Mouse (Mus musculus): ENCODE data around the gene Cd70.

Gene Cd70

DNA sequence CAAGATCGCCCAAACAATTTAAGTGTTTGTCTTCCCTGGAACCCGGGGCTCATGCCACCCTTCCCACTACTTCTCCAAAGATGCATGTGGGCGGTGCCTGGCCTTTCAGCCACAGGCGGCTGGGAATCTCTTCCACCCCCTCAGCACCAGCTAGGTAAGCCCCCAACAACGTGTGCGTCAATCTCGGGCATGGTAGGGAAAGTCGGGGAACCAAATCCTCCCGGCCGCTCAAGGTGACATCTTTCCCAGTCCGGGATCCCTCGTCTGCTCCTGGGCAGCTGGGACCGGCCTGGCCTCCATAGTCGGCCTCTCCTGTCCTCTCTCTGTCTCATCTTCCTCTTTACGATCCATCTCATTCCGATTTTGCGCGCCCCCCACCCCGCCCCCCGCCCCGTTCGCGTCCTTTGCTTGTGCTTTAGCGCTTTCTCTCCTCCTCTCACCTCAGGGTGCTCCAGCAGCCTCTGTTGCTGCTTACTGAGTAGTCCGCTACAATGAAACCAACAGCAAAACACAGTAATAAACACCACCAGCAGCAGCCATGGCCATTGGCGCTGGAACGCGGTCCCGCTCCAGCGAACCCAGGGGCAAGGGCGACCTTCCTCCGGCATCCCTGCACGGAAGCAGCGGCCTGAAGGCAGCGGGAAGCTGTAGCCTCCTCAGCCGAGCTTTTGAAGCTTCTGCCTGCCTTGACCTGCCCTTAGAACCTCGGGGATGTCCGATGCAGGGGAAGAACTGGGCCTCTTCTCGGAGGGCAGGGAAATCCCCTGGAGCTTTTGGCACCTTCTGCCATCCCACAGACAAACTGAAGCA, at the start of gene Cd70:
Gene Cd70, minus strand, starts transcription at position 784 of the 810 bp plus-strand sequence.
- no peak for DNase-seq

DNA sequence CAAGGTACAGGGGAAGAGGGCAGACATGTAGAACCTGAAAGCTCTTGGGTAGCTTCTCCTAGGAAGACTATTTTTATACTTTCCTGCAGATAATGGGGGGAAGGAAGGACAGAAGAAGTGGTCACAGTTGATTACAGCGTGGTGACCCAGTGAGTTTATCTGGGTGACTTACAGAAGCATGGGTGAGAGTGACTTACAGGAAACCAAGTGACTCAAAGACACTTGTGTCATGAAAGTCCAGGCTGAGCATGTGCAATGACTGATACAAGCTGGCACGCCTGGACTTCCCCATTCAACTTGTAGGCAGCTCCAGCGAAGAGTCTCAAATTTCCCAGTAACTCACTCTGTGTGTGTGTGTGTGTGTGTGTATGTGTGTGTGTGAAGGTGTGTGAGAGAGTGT, 48.7 kb upstream of the Cd70 start:
- peak; percentile 44 for DNase-seq

DNA sequence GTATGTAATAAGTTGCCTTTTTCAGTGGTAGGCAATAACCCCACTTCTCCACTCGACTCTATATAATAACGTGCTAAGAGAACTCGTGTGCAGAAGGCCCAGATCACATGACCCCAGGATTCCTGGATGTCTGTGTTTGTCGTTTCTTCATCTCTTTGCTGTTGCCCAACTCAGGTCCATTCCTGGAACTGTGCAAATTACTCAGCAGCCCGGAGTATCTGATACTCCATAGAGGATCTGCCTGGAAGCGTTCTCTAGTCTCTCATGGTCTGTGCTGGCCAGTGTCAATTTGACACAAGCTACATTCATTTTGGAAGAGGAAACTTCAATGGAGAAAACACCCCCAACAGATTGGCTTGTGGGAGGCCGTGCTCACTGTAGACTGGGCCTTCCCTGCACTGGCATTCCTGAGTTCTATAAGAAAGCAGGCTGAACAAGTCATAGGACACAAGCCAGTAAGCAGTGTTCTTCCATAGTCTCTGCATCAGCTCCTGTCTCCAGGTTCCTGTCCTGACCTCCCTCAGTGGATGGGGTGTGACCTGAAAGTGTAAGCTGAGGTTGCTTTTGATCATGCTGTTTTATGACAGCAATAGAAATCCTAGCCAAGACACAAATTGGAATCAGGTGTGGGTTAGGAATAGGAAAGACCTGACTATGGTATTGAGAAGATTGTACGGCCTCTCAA, 45.9 kb upstream of the Cd70 start:
- DNase-seq: no peak

DNA sequence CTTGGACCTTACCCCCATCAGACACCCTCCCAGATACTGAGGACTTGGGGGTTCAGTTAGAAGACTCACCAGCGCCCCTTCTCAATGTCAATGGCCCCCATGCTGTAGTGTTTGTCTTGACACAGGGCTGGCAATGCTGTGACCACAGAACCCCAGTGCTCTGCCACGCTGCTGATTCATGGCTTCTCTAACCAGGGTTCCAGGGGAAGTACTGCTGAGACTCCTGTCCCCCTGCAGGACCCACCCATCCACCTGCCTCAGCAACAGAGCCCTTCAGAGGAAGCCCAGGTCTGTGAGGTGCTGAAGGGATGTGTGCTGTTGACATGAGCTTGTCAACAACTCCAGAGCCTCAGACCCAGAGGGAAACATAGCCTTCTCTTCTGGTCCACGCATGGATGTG, 45.2 kb upstream of the Cd70 start:
- DNase-seq: no peak

DNA sequence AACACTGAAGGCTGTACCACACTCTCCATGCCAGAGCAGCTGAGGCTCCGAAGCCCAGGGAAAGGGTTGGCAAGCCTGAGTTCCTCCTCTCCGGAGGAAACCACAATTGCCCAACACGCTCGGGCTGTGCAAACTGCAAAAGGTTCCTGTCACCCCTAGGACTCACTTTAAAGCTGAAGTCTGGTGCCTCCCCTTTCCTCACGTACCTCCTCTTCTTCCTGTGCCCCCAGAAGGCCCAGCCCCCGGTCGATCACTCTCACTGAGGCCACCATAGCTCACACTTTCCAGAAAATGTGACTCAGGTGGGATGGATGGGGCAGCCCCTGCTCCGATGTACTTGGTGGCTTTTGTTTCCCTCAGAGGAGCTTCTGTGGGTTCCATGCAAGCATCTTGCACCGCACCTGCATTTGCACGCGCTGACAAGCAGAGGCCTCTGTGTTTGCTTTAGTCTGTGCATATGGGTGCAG, 44.5 kb upstream of the Cd70 start, which contains the start of gene Tnfsf14:
Gene Tnfsf14, minus strand, starts transcription at position 137 of the 467 bp plus-strand sequence.
- peak; percentile 55 for DNase-seq

DNA sequence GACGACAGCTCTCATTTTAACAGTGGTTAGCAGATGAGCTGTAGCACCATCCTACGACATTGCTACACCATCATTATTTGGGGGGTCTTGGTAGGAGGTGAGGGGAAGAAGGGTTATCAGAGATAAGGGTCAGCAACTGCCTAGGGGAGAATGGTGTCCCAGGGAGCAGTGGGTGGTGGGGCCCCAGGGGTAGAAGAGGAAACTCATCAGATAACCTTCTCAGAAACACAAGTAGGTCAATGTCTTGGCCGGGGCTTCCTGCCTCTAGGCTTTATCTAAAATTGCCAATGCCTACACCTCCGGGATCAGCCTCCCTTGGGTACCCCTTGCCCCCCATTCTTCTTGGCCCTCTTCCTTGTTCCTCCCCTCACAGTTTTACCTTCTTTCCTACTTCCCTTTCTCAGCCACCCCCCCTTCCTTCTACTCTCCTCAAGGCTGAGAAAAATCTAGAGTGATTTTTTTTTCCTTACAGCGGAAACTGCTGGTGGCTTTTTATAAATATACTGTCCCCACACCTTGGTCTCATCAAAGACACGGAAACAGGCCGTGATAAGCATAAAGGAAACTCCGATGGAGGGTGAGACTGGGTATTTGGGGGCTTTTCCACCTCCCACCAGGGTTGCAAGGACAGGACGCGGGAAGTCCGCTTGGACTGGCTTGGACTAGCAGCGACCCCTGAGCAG, 39.1 kb upstream of the Cd70 start:
- no peak for DNase-seq

DNA sequence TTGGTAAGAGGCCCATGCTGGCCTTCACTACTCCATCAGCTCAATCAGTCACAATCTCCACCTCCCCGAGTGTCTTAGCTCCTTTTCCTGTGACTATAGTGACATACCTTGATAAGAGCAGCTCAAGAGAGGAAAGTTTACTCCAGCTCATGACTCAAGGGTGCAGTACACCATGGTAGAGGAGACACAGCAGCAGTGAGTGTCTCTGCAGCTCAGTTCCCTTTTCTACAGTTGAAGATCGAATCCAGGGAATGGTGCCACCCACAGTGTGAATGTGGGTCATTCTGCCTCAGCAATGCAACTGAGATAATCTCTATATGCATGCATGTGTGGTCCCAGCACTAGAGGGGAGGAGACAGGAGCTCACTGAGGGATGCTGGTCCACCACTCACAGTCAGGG, 36.1 kb upstream of the Cd70 start:
- DNase-seq: no peak

DNA sequence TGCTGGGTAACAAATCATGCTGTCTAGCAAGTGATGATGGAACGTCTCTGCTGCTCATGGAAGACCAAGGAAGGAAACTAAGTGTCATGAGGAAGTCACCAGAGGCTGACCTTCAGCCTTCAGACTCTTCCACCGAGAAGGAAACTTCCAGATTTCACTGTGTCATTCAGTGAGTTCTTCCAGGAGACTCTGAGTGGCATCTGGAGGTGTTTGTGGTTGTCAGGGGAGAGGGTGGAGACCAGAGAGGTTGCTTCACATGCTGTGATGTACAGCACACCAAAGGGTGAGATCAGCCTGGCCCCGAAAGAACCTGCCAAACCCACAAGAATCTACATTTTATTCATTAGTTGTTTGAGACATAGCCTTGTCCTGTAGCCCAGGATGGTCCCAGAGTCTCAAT, 33.3 kb upstream of the Cd70 start:
- DNase-seq: no peak

DNA sequence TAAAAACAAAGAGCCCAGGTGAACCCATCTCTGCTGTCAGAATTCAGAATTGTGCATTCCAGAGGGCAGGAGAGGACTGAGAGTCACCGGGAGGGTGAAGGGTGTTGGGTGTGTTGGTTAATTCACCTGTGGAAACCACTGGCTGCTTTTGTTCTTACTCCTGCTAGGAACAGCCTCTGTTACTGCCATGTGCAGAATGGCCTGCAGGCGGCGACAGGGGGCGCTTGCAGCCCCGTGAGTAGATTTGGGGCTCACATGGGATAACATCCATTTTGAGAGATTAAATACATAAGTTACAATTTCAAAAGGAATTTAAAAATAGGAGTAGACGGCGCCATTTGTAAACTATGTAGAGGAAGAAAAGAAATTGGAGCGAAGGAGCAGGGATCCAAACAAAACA, 30.8 kb upstream of the Cd70 start:
- DNase-seq: peak; percentile 57

DNA sequence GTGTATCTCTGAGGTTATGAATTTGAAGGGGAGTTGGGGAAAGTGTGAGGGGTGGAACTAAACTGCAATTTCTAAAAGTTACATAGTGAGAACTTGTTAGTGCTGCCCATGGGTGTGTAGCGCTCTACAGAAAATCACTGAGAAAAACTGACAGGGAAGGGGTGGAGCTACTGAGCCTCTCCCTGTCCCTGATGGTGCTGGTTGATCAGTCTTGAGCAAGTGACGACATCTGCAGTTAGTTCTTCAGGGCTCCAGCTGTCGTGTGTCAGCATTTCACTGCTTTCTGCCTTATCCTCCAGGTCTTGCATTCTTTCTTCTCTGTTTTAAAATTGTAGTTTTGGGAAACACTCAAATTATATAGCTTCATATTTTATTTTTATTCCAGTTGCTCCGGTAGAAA, 23.8 kb upstream of the Cd70 start:
- DNase-seq: peak; percentile 3

DNA sequence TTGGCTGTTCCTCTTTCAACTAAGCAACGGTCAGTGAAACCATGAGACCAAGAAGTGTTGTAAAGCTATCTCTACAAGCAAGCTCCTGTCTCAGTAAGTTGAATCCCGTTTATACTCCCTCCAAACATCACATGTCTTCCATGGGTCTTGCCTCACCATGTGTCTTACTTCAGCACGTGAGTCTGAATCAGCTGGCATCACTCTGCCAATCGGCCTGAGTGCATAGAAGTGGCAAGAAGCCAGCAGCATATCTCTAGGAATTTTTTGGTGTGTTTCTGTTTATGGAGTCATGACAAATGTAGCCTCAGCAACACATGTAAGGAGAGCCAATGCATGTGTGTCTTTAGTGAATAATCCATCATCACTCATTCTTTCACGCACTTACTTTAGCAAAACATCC, 22.8 kb upstream of the Cd70 start:
- DNase-seq: no peak

DNA sequence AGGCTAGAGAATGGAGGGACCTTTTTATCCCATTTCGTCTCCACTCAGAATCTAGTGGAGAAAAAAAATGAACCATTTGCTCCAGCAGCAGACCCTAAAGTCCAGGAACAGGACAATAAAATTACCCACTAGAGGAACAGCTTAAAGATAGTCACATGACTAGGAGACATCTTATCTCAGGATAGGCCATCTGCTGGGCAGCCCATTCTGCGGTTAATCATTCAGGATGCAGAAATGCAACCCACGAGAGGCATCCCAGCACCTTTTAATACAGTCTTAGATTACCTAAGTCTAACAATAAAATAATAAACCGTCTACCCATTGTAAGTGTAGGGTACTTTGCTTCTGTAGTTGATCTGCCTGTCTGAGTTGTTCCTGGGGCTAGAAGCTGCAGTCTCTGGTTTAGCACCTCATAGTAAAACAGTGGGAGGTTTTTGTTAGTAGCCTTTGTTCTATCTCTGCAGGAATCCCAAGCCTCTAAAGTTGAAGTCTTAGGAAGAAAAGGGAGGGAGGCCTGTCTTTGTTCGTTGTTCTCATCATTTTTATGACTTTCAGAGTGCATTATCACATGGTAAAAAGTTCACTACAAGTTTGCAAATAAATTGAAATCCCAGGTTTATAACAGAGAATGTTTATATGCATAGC, 21.2 kb upstream of the Cd70 start:
- DNase-seq: no peak

DNA sequence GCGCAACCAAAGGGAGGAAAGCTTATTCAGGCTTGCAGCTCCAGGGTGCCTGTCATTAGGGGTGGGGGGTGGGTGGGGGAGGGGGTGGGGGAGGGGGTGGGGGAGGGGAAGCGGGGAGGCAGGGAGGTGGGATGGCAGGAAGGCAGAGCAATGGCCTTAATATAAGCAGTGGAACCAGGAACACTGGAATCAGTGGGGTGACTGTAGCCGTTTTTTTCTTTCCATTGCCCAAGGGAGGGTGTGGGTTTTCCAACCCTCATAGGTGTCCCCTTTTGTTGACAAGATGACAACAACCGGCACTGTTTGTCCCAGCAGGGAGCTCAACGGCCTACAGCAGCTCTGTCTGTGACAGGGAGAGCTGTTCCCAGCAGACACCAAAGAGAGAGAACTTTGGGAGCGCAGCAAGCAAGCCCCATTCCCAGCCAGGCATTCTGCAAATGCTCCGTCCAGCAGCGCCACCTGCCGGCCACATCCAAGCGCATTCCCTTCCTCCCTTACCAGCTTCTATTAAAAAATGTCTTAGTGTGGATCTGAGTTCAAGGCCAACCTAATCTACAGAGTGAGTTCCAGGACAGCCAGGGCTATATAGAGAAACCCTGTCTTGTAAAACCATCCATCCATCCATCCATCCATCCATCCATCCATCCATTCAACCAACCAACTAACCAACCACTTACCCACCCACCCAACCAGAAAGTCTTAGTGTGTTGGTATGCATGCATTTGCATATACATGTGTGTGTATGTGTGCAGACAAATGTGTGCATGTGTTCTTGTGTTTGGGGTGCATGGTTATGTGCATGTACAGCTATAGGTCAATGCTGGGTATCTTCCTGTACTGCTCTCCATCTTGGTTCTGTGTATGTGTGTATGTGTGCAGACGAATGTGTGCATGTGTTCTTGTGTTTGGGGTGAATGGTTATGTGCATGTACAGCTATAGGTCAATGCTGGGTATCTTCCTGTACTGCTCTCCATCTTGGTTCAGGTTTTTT, 17.5 kb upstream of the Cd70 start:
- peak; percentile 93 for DNase-seq

DNA sequence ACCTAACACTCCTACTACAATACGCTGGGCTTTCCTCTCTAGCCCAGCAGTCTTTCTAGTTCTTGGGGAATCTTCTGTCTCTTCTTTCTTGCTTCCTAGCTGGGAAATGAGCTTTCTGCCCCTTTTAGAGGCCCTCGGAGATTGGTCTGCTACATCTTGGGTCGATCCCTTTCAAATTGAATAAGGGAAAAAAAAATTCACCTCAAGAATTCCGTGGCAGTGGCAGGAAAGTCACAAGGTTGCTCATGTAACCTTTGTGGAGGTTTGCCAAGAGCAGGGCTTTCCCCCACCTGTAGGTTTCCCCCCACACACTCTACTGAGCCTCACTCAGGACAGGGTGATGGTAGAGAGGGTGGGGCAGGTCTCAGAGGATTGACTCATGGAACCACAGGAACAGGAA, 4.2 kb upstream of the Cd70 start:
- no peak for DNase-seq

DNA sequence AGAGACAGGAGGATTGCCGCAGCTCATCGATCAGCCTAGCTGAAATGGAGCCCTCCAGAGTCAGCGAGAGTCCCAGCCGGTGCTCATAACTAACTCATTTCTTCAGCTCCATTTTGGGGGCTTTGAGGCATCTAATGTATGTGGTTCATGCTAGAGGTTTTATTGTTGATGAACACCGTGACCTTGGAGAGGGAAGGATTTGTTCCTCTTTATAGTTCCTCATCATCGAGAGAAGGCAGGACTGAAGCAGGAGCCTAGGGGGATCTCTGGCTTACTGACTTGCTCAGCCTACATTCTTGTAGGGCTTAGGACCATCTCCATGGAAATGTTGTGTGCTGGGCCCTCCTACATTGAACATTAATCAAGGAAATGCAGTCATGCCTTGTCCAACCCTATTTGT, 3.4 kb upstream of the Cd70 start:
- no peak for DNase-seq

DNA sequence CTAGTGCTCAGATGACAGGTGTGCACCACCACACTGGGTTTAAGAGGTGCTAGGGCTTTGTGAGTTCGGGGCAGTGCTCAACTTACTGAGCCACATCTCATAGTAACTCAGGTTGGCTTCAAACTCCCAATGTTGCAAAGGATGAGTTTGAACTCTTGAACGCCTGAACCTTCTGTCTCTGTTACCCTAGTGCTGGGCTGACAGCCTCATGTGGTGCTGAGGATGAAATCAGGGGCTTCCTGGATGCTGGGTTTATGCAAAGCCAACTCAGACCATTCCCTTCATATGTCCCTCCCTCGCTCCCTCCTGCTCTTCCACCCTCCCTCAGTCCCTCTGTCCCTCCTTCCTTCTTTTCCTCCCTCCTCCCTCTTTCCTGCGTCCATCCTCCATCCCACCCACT, 1.2 kb downstream of the Cd70 start:
- no peak for DNase-seq

DNA sequence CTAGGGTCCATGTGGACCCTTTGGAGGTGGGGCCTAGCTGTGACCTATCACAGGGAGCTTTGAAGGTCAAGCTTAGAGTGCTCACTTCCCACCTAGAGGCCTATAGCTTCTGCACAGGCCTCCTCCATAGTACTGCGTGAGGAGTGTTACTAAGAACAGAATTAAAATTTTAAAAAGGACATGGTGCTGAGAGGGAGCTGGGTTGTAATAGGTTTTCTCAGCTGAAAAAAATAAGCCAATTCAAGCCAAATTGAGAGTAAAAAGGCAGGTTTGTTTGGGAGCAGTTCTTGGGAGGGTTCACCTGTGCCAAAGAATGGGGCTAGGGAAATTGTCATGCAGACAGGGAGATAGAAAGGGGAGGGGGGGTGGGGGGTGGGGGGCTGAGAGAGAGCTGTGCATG, 4.5 kb downstream of the Cd70 start:
- DNase-seq: no peak

DNA sequence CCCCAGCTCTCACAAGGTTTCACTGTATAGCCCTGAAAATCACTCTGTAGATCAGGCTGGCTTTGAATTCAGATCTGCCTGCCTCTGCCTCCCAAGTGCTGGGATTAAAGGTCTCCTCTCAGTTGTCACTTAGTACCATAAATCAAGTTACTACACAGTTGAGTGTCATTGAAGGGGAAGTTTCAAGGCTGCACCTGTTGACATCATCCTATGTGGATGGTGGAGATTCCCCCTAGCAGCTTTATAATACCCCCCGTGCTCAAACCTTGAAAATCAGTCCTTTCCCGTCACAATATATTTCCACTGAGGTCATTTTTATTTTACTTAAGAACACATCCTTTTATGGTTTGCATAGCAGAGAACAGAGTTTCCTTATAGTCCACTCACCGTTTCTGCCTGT, 5.9 kb downstream of the Cd70 start:
- DNase-seq: no peak

DNA sequence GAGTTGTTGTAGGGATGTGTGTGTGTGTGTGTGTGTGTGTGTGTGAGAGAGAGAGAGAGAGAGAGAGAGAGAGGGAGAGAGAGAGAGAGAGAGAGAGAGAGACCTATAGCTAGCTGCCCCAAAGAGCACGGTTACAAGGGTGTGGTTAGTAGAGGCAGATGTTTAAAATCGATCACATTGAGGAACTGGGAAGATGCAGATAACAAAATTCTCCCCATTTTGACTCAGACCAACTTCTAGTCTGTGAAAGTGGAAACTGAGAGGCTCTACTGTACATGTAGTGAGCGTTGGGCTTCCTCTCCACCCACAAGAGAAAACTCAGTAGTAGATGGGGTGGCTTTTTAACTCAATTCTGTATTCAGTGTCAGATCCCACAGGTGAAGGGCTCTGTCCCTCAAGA, 9.9 kb downstream of the Cd70 start:
- DNase-seq: no peak

DNA sequence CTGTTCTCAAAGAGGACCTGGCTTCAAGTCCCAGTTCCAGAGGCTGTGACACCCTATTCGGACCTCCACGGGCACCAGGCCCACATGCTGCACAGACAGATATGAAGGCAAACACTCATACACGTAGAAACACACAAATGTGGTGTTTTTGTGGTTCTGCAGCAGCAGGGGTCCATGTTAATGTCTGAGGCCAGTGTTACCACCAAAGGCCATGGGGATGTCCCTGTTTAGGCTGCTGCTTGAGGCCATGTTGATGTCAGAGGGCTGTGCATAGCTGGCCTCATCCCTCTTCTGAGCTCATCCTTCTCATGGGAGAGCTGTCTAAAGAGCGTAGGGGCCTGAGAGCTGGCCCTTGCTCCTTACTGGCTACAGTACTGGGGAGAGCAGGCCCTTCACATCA, 10.9 kb downstream of the Cd70 start:
- DNase-seq: no peak

DNA sequence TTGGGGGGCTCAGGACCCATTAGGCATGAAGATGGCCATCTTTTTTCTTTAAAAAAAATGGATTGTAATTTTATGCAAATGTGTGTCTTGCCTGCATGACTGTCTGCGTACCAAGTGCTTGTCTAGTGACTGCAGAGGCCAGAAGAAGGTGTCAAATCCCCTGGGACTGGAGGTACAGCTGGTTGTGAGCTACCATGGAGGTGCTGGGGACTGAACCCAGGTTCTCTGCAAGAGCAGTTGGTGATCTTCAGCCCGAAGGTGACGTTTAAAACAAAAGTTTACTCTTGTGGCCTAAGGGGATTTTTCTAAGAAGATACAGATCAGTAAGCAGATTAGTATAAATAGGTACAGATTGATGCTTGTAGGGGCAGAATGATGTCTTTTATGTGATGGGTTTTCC, 13.9 kb downstream of the Cd70 start:
- no peak for DNase-seq

DNA sequence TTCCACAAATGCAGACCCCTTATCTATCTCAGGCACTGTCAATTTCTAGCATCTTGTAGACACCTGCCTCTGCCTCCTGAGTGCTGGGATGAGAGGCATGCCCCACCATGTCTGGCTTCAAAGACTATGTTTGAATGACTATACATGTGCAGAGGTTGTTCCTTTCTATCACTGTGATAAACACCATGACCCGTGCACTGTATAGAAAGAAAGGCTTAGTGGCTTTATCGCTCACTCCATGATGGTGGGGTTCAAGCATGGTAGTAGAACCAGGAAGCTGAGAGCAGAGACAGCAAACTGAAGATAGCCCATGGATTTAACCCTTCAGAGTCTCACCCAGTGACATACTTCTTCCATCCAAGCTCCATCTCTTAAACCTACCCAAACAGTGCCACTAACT, 14.9 kb downstream of the Cd70 start:
- DNase-seq: no peak
